In genomic region chr6:7844802-7845679, GRCm38 (mm10) we compare ENCODE assay signal across 8 mouse cellular contexts. TPM values are rescaled to one million over a fixed set of nuclear protein-coding genes. Genes with fewer than 3 reads are reported as not detected.
A peak's percentile ranks its signal among the peaks of the same experiment; 100 is the strongest.
DNase-seq lines count a peak whose midpoint lies in the region; ATAC-seq and TF ChIP-seq lines count a peak whose summit lies in the region.

Gene C1galt1, plus strand, starts transcription at chr6:7844842.

- H3K4me1 ChIP-seq in G1E (ENCODE audit: insufficient read depth, low read depth, low read length): peaks cover 31% of the 10 kb centered on the region
- H3K4me1 ChIP-seq in embryonic facial prominence, embryonic 13.5 days: peaks cover 23% of the 10 kb centered on the region
- H3K4me1 ChIP-seq in heart, postnatal 0 days (ENCODE audit: control insufficient read depth, insufficient read depth): peaks cover 29% of the 10 kb centered on the region

- H3K27ac ChIP-seq in embryonic facial prominence, embryonic 13.5 days: peak within 1 kb of the TSS; percentile 94
- H3K27ac ChIP-seq in heart, postnatal 0 days (ENCODE audit: low read depth): peak within 1 kb of the TSS; percentile 98

- under 1% methylated on average over 58 of the region's 93 CpGs for WGBS in embryonic facial prominence, embryonic 13.5 days
- WGBS in heart, postnatal 0 days: under 1% methylated on average over 58 of the region's 93 CpGs

- no peaks in the 10 kb centered on the region for H3K9me3 ChIP-seq in G1E (replicated peaks)
- H3K9me3 ChIP-seq in embryonic facial prominence, embryonic 13.5 days: no peaks in the 10 kb centered on the region
- no peaks in the 10 kb centered on the region for H3K9me3 ChIP-seq in heart, postnatal 0 days (replicated peaks; ENCODE audit: control insufficient read depth, low read length)

- peaks cover 15% of the 10 kb centered on the region for H3K36me3 ChIP-seq in G1E (replicated peaks)
- H3K36me3 ChIP-seq in embryonic facial prominence, embryonic 13.5 days: no peaks in the 10 kb centered on the region
- H3K36me3 ChIP-seq in heart, postnatal 0 days (replicated peaks; ENCODE audit: control insufficient read depth, insufficient read depth, low read length): no peaks in the 10 kb centered on the region

- no peaks in the 10 kb centered on the region for H3K27me3 ChIP-seq in G1E (ENCODE audit: insufficient read depth, low read length)
- H3K27me3 ChIP-seq in embryonic facial prominence, embryonic 13.5 days: no peaks in the 10 kb centered on the region
- H3K27me3 ChIP-seq in heart, postnatal 0 days (ENCODE audit: control insufficient read depth, insufficient read depth, low read length): no peaks in the 10 kb centered on the region

- peak within 1 kb of the TSS; percentile 60 for H3K4me2 ChIP-seq in embryonic facial prominence, embryonic 13.5 days
- H3K4me2 ChIP-seq in heart, postnatal 0 days (ENCODE audit: low read depth, low read length): peak within 1 kb of the TSS; percentile 75

- TF ChIP-seq CTCF in G1E (IDR thresholded peaks at IDR 0.05; ENCODE audit: low read depth, low read length): no peak
- no peak for TF ChIP-seq CTCF in heart, postnatal 0 days (IDR thresholded peaks at IDR 0.05; ENCODE audit: low read depth)

- ATAC-seq in G1E (ENCODE audit: extremely low read depth, insufficient number of reproducible peaks, low FRiP score, poor library complexity, severe bottlenecking): no peak
- peak; percentile 76; the same call in 1 of the 2 replicates for ATAC-seq in embryonic facial prominence, embryonic 13.5 days (ENCODE audit: insufficient number of reproducible peaks, insufficient read depth, low FRiP score, low TSS enrichment, low read depth)
- peak; percentile 73 for ATAC-seq in heart, postnatal 0 days (ENCODE audit: insufficient read depth, low read depth)

- H3K4me3 ChIP-seq in G1E (ENCODE audit: low read depth, low read length): peak within 1 kb of the TSS; percentile 84
- H3K4me3 ChIP-seq in embryonic facial prominence, embryonic 13.5 days: peak within 1 kb of the TSS; percentile 83
- H3K4me3 ChIP-seq in heart, postnatal 0 days (ENCODE audit: low read depth, low read length): peak within 1 kb of the TSS; percentile 98

- no peak for TF ChIP-seq EP300 in heart, postnatal 0 days (IDR thresholded peaks at IDR 0.05; ENCODE audit: low read depth)

- H3K9ac ChIP-seq in embryonic facial prominence, embryonic 13.5 days: peak within 1 kb of the TSS; percentile 94
- peak within 1 kb of the TSS; percentile 98 for H3K9ac ChIP-seq in heart, postnatal 0 days (replicated peaks; ENCODE audit: low read depth, low read length)

- peak; percentile 76 to 78 for DNase-seq in B cell, adult 2 months
- peak; percentile 36 for DNase-seq in G1E (ENCODE audit: low spot score)
- no peak for DNase-seq in heart, postnatal 0 days (ENCODE audit: low spot score)
- DNase-seq in kidney, postnatal 25 days: peak; percentile 61 to 86
- DNase-seq in lung, postnatal 10 days: peak; percentile 53
- peak; percentile 62 for DNase-seq in spleen, adult 12 weeks (ENCODE audit: low spot score)
- no peak for DNase-seq in right cerebral cortex, adult 18-20 months

RNA-seq across cellular contexts. Expression of gene C1galt1, which starts in this region (rescaled TPM):
- total RNA-seq in G1E (2014; fragmentation: Nextera tagmentation) (49.1 and 56.8 TPM in 2 replicates), G1E (2017) (21.8 and 25.4 TPM in 2 replicates)
- 2.5 and 2.7 TPM in 2 replicates for polyA plus RNA-seq in G1E (2012)
- 2.5 and 4.0 TPM in 2 replicates for polyA plus RNA-seq in embryonic facial prominence, embryonic 13.5 days (2015; fragmentation: Nextera tagmentation; extraction: Ambion mirVana)
- total RNA-seq in heart, postnatal 0 days (2014; rRNA removed; ENCODE audit: low replicate concordance): 17.0 and 22.3 TPM in 2 replicates
- 2.3 and 2.4 TPM in 2 replicates for polyA plus RNA-seq in heart, postnatal 0 days (2015; fragmentation: Nextera tagmentation; extraction: Ambion mirVana)

Comparison
In these comparisons a context has a peak if more than half of its experiments do, and no peak if none do; other contexts are left out.
1. DNase-seq: peak in B cell, adult 2 months (2 of 2), G1E (single experiment), kidney, postnatal 25 days (2 of 2), lung, postnatal 10 days (single experiment) and spleen, adult 12 weeks (single experiment); none in heart, postnatal 0 days (single experiment) and right cerebral cortex, adult 18-20 months (single experiment).
2. Peak in every context shown above with its lines, with median percentiles within 50 percentile points of each other: H3K4me3 ChIP-seq.